Mouse (Mus musculus): Measurements from ENCODE around the gene Pdilt. TPM values are rescaled to one million over a fixed set of nuclear protein-coding genes. Genes with fewer than 3 reads are reported as not detected.
A peak's percentile ranks its signal among the peaks of the same experiment; 100 is the strongest.

The Pdilt gene
- total and polyA plus RNA-seq, 2 experiments from 2014 or later: 0.06 TPM; not detected in 1

- ATAC-seq (no peak), DNase-seq (ENCODE audit: low spot score) (no peak)
- H3K4me2 ChIP-seq (ENCODE audit: low read depth, low read length): no peak overlapping the region
- no peaks in the 10 kb centered on the region for H3K4me1 ChIP-seq (ENCODE audit: insufficient read depth, low read length)
- 78% methylated on average over 33 of the region's 33 CpGs for WGBS
- TF ChIP-seq CTCF (IDR thresholded peaks at IDR 0.05; ENCODE audit: low read depth): peak; percentile 10; the same call in 1 of the 2 replicates
- no peaks in the 10 kb centered on the region for H3K27me3 ChIP-seq (ENCODE audit: insufficient read depth, low read length)
- no peaks in the 10 kb centered on the region for H3K36me3 ChIP-seq (ENCODE audit: insufficient read depth, low read length)
- H3K9me3 ChIP-seq (ENCODE audit: low read length): no peaks in the 10 kb centered on the region
- no peak overlapping the region for H3K9ac ChIP-seq (replicated peaks; ENCODE audit: low read length)
- H3K4me3 ChIP-seq (ENCODE audit: low read length): no peak overlapping the region
- H3K27ac ChIP-seq: no peak overlapping the region
These were observed 46.5 kb downstream of the Pdilt start for GRCm38 (mm10) chr7:119476500-119477389.

- TF ChIP-seq CTCF (IDR thresholded peaks at IDR 0.05; ENCODE audit: low read depth): no peak
- Histone ChIP-seq H3K4me1 (ENCODE audit: insufficient read depth, low read length) (no peaks in the 10 kb centered on the region), H3K27me3 (ENCODE audit: insufficient read depth, low read length) (no peaks in the 10 kb centered on the region), H3K4me3 (ENCODE audit: low read length) (no peak within 1 kb of the TSS), H3K27ac (no peak within 1 kb of the TSS), H3K36me3 (ENCODE audit: insufficient read depth, low read length) (no peaks in the 10 kb centered on the region), H3K9me3 (ENCODE audit: low read length) (no peaks in the 10 kb centered on the region), H3K9ac (replicated peaks; ENCODE audit: low read length) (no peak within 1 kb of the TSS), H3K4me2 (ENCODE audit: low read depth, low read length) (no peak within 1 kb of the TSS)
- DNase-seq (ENCODE audit: low spot score) (no peak), ATAC-seq (no peak)
- WGBS: 90% methylated on average over 6 of the region's 6 CpGs
These were observed 64.1 kb downstream of the Pdilt start, which contains the start of gene Gp2 for GRCm38 (mm10) chr7:119459185-119459584. Gp2 (minus strand) TSS chr7:119459285.

GRCm38 (mm10) chr7:119454192-119454591 is 69.1 kb downstream of the Pdilt start:
- H3K4me2 ChIP-seq (ENCODE audit: low read depth, low read length): no peak overlapping the region
- no peak for TF ChIP-seq CTCF (IDR thresholded peaks at IDR 0.05; ENCODE audit: low read depth)

GRCm38 (mm10) chr7:119443849-119444248 is 79.4 kb downstream of the Pdilt start:
- DNase-seq (ENCODE audit: low spot score) (peak; percentile 63), ATAC-seq (no peak)
- Histone ChIP-seq H3K36me3 (ENCODE audit: insufficient read depth, low read length) (no peaks in the 10 kb centered on the region), H3K9ac (replicated peaks; ENCODE audit: low read length) (no peak overlapping the region), H3K9me3 (ENCODE audit: low read length) (no peaks in the 10 kb centered on the region), H3K4me3 (ENCODE audit: low read length) (no peak overlapping the region), H3K4me1 (ENCODE audit: insufficient read depth, low read length) (no peaks in the 10 kb centered on the region), H3K27ac (no peak overlapping the region), H3K27me3 (ENCODE audit: insufficient read depth, low read length) (no peaks in the 10 kb centered on the region), H3K4me2 (ENCODE audit: low read depth, low read length) (no peak overlapping the region)
- 60% methylated on average over 4 of the region's 4 CpGs for WGBS
- TF ChIP-seq CTCF (IDR thresholded peaks at IDR 0.05; ENCODE audit: low read depth): peak; percentile 62

More at GRCm38 (mm10) chr7:119454192-119454591, 69.1 kb downstream of the Pdilt start:
- H3K27me3 ChIP-seq (ENCODE audit: insufficient read depth, low read length): no peaks in the 10 kb centered on the region
- ATAC-seq: no peak
- no peaks in the 10 kb centered on the region for H3K4me1 ChIP-seq (ENCODE audit: insufficient read depth, low read length)
- no peak overlapping the region for H3K9ac ChIP-seq (replicated peaks; ENCODE audit: low read length)
- no peak overlapping the region for H3K27ac ChIP-seq
- no peaks in the 10 kb centered on the region for H3K36me3 ChIP-seq (ENCODE audit: insufficient read depth, low read length)
- WGBS: 88% methylated on average over 7 of the region's 7 CpGs
- no peak overlapping the region for H3K4me3 ChIP-seq (ENCODE audit: low read length)
- no peaks in the 10 kb centered on the region for H3K9me3 ChIP-seq (ENCODE audit: low read length)
- DNase-seq (ENCODE audit: low spot score): no peak

- WGBS: 86% methylated on average over 1 of the region's 1 CpGs
- H3K9ac ChIP-seq (replicated peaks; ENCODE audit: low read length): no peak overlapping the region
- ATAC-seq: no peak
These were observed 81.4 kb downstream of the Pdilt start for GRCm38 (mm10) chr7:119441938-119442337.

More at GRCm38 (mm10) chr7:119441938-119442337, 81.4 kb downstream of the Pdilt start:
- no peaks in the 10 kb centered on the region for H3K4me1 ChIP-seq (ENCODE audit: insufficient read depth, low read length)
- no peaks in the 10 kb centered on the region for H3K27me3 ChIP-seq (ENCODE audit: insufficient read depth, low read length)
- H3K9me3 ChIP-seq (ENCODE audit: low read length): no peaks in the 10 kb centered on the region
- H3K36me3 ChIP-seq (ENCODE audit: insufficient read depth, low read length): no peaks in the 10 kb centered on the region
- no peak for DNase-seq (ENCODE audit: low spot score)
- TF ChIP-seq CTCF (IDR thresholded peaks at IDR 0.05; ENCODE audit: low read depth): no peak
- H3K4me2 ChIP-seq (ENCODE audit: low read depth, low read length): no peak overlapping the region
- H3K4me3 ChIP-seq (ENCODE audit: low read length): no peak overlapping the region
- H3K27ac ChIP-seq: no peak overlapping the region

Other genes with a start within 250 kb of the Pdilt start
- gene Gp2, start 64.2 kb downstream of the Pdilt start, total RNA-seq (2014; rRNA removed): not detected in 2 replicates
- gene Gp2, start 64.2 kb downstream of the Pdilt start, polyA plus RNA-seq (2015; fragmentation: Nextera tagmentation; extraction: Ambion mirVana): not detected in 2 replicates
- gene Umod, start 44.2 kb downstream of the Pdilt start, total RNA-seq (2014; rRNA removed): not detected in 2 replicates
- not detected in 2 replicates for gene Umod, start 44.2 kb downstream of the Pdilt start, polyA plus RNA-seq (2015; fragmentation: Nextera tagmentation; extraction: Ambion mirVana)
- gene Acsm5, start 4.0 kb downstream of the Pdilt start, total RNA-seq (2014; rRNA removed): 0.16 TPM in 1 of 2 replicates, not detected in the other
- gene Acsm5, start 4.0 kb downstream of the Pdilt start, polyA plus RNA-seq (2015; fragmentation: Nextera tagmentation; extraction: Ambion mirVana): 0.25 and 0.35 TPM in 2 replicates
- gene Acsm2, start 30.9 kb upstream of the Pdilt start, total RNA-seq (2014; rRNA removed): 0.05 TPM in 1 of 2 replicates, not detected in the other
- 0.09 TPM in 1 of 2 replicates, not detected in the other for gene Acsm2, start 30.9 kb upstream of the Pdilt start, polyA plus RNA-seq (2015; fragmentation: Nextera tagmentation; extraction: Ambion mirVana)
- not detected in 2 replicates for gene Acsm1, start 83.5 kb upstream of the Pdilt start, total RNA-seq (2014; rRNA removed)
- not detected in 2 replicates for gene Acsm1, start 83.5 kb upstream of the Pdilt start, polyA plus RNA-seq (2015; fragmentation: Nextera tagmentation; extraction: Ambion mirVana)
- gene Acsm4, start 166.5 kb upstream of the Pdilt start, total RNA-seq (2014; rRNA removed): not detected in 2 replicates
- gene Acsm4, start 166.5 kb upstream of the Pdilt start, polyA plus RNA-seq (2015; fragmentation: Nextera tagmentation; extraction: Ambion mirVana): not detected in 2 replicates
- gene Thumpd1, start 197.3 kb upstream of the Pdilt start, total RNA-seq (2014; rRNA removed): 24.4 and 29.0 TPM in 2 replicates
- gene Thumpd1, start 197.3 kb upstream of the Pdilt start, polyA plus RNA-seq (2015; fragmentation: Nextera tagmentation; extraction: Ambion mirVana): 64.2 and 65.2 TPM in 2 replicates
- not detected in 2 replicates for gene Acsm3, start 237.4 kb upstream of the Pdilt start, total RNA-seq (2014; rRNA removed)
- gene Acsm3, start 237.4 kb upstream of the Pdilt start, polyA plus RNA-seq (2015; fragmentation: Nextera tagmentation; extraction: Ambion mirVana): 0.09 TPM in 1 of 2 replicates, not detected in the other